Mouse (Mus musculus) lung, embryonic 14.5 days (tissue): ENCODE measurements around the gene Cmpk1. TPM values are rescaled to one million over a fixed set of nuclear protein-coding genes. Genes with fewer than 3 reads are reported as not detected.

Experiments
- ATAC-seq: fragments of 200-750 bp; cut with Nextera tagmentation; 2 replicates; pipeline ENCODE4 v1.8.0; 2017; ENCODE audit warnings: mild to moderate bottlenecking, moderate TSS enrichment, moderate library complexity; ENCODE audit not compliant: insufficient read depth
- DNase-seq: peaks from one replicate; pipeline ENCODE4 v3.0.0-alpha.2; 2015
- H3K27ac ChIP-seq: fragments of 300-500 bp; sonication (generic); 2 replicates; pipeline ENCODE4 v1.5.1; 2014; ENCODE audit warnings: low read depth, mild to moderate bottlenecking, moderate library complexity
- H3K27me3 ChIP-seq: fragments of 300-500 bp; sonication (generic); 2 replicates; pipeline ENCODE4 v1.6.1; 2014; ENCODE audit warnings: low read length, control low read depth; ENCODE audit not compliant: insufficient read depth
- H3K36me3 ChIP-seq: fragments of 300-500 bp; sonication (generic); 2 replicates; pipeline ENCODE4 v1.6.1; 2014; ENCODE audit warnings: control low read depth; ENCODE audit not compliant: insufficient read depth
- H3K4me1 ChIP-seq: fragments of 300-500 bp; sonication (generic); 2 replicates; pipeline ENCODE4 v1.6.1; 2014; ENCODE audit warnings: antibody characterized with exemption, control low read depth; ENCODE audit not compliant: insufficient read depth
- H3K4me2 ChIP-seq: fragments of 300-500 bp; sonication (generic); 2 replicates; pipeline ENCODE4 v1.6.1; 2014; ENCODE audit warnings: mild to moderate bottlenecking
- H3K4me3 ChIP-seq: fragments of 300-500 bp; sonication (generic); 2 replicates; pipeline ENCODE4 v1.5.1; 2014; ENCODE audit warnings: low read depth, low read length
- H3K9ac ChIP-seq: fragments of 300-500 bp; sonication (generic); 2 replicates; pipeline ENCODE4 v1.6.1; 2014
- H3K9me3 ChIP-seq: fragments of 300-500 bp; sonication (generic); 2 replicates; pipeline ENCODE4 v1.6.1; 2016; ENCODE audit warnings: low read depth, low read length, control low read depth
- CTCF ChIP-seq: IDR thresholded peaks from 2 replicates; pipeline ENCODE4 v1.5.1; 2016; ENCODE audit warnings: antibody characterized with exemption, low read depth
- WGBS: fragments of 180-500 bp; shearing (Covaris S2); extraction: QIAGEN DNeasy Blood & Tissue Kit; methylation state at CpG from one replicate; pipeline ENCODE4 v1.1.7; 2014; 5-methylcytosine and 5-hydroxymethylcytosine counted together
- polyA plus RNA-seq: library from polyadenylated mRNA; unstranded; fragments of >200 nt; fragmentation: Nextera tagmentation; extraction: Ambion mirVana; gene quantifications from 2 replicates; pipeline ENCODE4 v1.2.1, GENCODE M21; 2014

Gene Cmpk1
- polyA plus RNA-seq, result 99.8 and 112 TPM in 2 replicates

GRCm38 (mm10) chr4:114986591-114987432 is at the start of gene Cmpk1:
Cmpk1 (minus strand) TSS chr4:114987241.
- H3K4me1 ChIP-seq, result no peaks in the 10 kb centered on the region
- TF ChIP-seq CTCF, result no peak
- no peaks in the 10 kb centered on the region for H3K27me3 ChIP-seq
- peak within 1 kb of the TSS; percentile 82 for H3K4me3 ChIP-seq
- H3K36me3 ChIP-seq, result no peaks in the 10 kb centered on the region
- H3K9me3 ChIP-seq, result no peaks in the 10 kb centered on the region
- WGBS, result 0% methylated on average over 91 of the region's 93 CpGs
- peak; percentile 97 for ATAC-seq
- peak within 1 kb of the TSS; percentile 100 for H3K27ac ChIP-seq
- H3K9ac ChIP-seq, result peak within 1 kb of the TSS; percentile 90
- peak; percentile 92 for DNase-seq
- H3K4me2 ChIP-seq, result peak within 1 kb of the TSS; percentile 88

GRCm38 (mm10) chr4:115035043-115035442 is 48.0 kb upstream of the Cmpk1 start:
- no peak for ATAC-seq
- Histone ChIP-seq H3K9ac (no peak overlapping the region), H3K4me2 (no peak overlapping the region), H3K4me3 (no peak overlapping the region), H3K9me3 (no peaks in the 10 kb centered on the region), H3K27ac (no peak overlapping the region), H3K4me1 (no peaks in the 10 kb centered on the region), H3K27me3 (no peaks in the 10 kb centered on the region), H3K36me3 (peaks cover 58% of the 10 kb centered on the region)
- no peak for TF ChIP-seq CTCF
- 75% methylated on average over 6 of the region's 6 CpGs for WGBS
- DNase-seq, result no peak

- Histone ChIP-seq H3K27me3 (no peaks in the 10 kb centered on the region), H3K4me2 (no peak overlapping the region), H3K36me3 (peaks cover 83% of the 10 kb centered on the region), H3K4me1 (no peaks in the 10 kb centered on the region), H3K9ac (no peak overlapping the region), H3K9me3 (no peaks in the 10 kb centered on the region), H3K4me3 (no peak overlapping the region), H3K27ac (no peak overlapping the region)
- ATAC-seq (no peak), DNase-seq (no peak)
- no peak for TF ChIP-seq CTCF
- WGBS, result 88% methylated on average over 3 of the region's 3 CpGs
These were observed 33.0 kb upstream of the Cmpk1 start for GRCm38 (mm10) chr4:115019997-115020396.

DNA sequence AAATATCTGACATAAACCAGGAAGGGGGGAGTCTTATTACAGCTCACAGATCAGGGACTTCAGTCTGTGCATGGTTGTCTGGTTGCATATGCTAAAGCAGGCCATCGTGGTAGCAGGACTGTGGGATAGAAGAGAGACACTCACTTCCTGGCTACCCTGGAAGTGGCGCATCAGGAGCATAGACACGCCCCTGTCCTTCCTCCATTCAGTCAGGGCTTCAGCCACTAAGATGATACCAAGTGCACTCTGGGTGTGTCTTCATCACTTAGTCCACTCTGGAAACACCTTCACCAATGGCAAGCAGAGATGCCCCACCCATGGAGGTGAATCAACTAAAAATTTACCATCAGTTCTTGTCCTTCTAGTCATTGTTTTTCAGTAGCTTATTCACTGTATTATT is 27.2 kb upstream of the Cmpk1 start:
- Histone ChIP-seq H3K4me2 (no peak overlapping the region), H3K4me3 (no peak overlapping the region), H3K9ac (no peak overlapping the region), H3K27ac (no peak overlapping the region), H3K27me3 (no peaks in the 10 kb centered on the region), H3K9me3 (no peaks in the 10 kb centered on the region), H3K4me1 (no peaks in the 10 kb centered on the region), H3K36me3 (peaks cover 82% of the 10 kb centered on the region)
- 92% methylated on average over 3 of the region's 3 CpGs for WGBS
- no peak for TF ChIP-seq CTCF
- DNase-seq (no peak), ATAC-seq (no peak)

DNA sequence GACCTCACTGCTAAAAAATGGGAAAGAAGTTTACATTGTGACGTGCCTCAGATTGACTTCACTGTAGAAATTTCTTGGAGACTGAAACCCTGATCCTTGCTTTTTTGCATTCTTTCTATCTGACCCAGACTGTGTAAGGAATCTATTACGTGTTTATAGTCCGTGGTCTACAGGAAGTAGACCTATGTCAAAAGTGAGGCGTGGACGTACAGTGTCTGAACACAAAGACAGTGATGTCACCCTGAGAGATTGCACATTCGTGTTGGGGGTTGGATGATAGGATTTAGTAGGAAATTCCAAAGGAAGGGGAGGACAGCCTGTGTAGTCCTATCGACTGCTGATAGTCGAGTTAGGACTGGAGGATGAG is 13.4 kb upstream of the Cmpk1 start:
- peak overlapping the region; percentile 79 for H3K4me2 ChIP-seq
- TF ChIP-seq CTCF, result no peak
- DNase-seq, result peak; percentile 65
- H3K9ac ChIP-seq, result peak overlapping the region; percentile 74
- no peaks in the 10 kb centered on the region for H3K4me1 ChIP-seq
- ATAC-seq, result peak; percentile 47
- under 1% methylated on average over 8 of the region's 8 CpGs for WGBS
- H3K4me3 ChIP-seq, result peak overlapping the region; percentile 68
- no peaks in the 10 kb centered on the region for H3K9me3 ChIP-seq
- H3K27ac ChIP-seq, result peak overlapping the region; percentile 85
- H3K27me3 ChIP-seq, result no peaks in the 10 kb centered on the region
- peaks cover 21% of the 10 kb centered on the region for H3K36me3 ChIP-seq

DNA sequence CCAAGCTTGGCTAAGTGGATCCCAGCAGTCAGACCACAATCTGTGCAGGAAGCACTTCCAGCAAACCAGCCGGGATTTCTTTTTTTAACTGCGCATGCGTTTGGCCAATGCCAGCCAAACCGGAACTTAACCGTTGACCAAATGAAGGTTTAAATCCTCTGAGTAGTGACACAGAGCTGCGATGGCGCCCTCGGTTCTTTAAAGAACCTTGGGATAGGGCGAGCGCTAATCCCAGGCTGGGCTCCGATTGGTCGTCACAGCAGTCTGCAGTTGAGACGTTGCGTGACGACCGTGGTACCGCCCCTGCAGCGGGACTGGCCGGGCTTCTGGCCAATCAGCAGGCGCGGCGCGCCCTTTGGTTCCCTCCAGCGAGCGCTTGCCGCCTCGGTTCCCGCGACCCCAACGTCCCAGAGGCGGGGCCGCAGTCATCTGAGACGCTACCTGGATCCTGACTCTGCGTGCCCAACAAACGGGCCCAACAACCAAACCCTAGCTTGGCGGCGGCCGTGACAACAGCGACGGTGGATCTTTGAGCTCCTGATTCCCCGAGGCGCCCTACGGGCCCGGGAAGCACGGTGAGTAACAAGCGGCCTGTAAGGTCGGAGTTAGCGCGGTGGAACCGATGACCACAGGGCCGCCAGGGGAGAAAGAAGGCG is 12.9 kb upstream of the Cmpk1 start, which contains the start of gene Stil:
TSS of gene Stil (plus strand) at position 387 of the 656 bp plus-strand sequence.
- under 1% methylated on average over 52 of the region's 52 CpGs for WGBS
- H3K9ac ChIP-seq, result peak within 1 kb of the TSS; percentile 74
- no peaks in the 10 kb centered on the region for H3K27me3 ChIP-seq
- no peak for TF ChIP-seq CTCF
- peak within 1 kb of the TSS; percentile 79 for H3K4me2 ChIP-seq
- H3K27ac ChIP-seq, result peak within 1 kb of the TSS; percentile 96
- ATAC-seq (peak; percentile 100), DNase-seq (peak; percentile 99)
- H3K4me3 ChIP-seq, result peak within 1 kb of the TSS; percentile 68
- no peaks in the 10 kb centered on the region for H3K9me3 ChIP-seq
- peaks cover 16% of the 10 kb centered on the region for H3K36me3 ChIP-seq
- no peaks in the 10 kb centered on the region for H3K4me1 ChIP-seq

- peak overlapping the region; percentile 79 for H3K4me2 ChIP-seq
- WGBS, result 6% methylated on average over 9 of the region's 9 CpGs
- ATAC-seq, result no peak; the same call in 1 of the 2 replicates
- H3K27ac ChIP-seq, result peak overlapping the region; percentile 96
- no peaks in the 10 kb centered on the region for H3K4me1 ChIP-seq
- no peaks in the 10 kb centered on the region for H3K27me3 ChIP-seq
- H3K36me3 ChIP-seq, result peaks cover 14% of the 10 kb centered on the region
- no peaks in the 10 kb centered on the region for H3K9me3 ChIP-seq
- H3K4me3 ChIP-seq, result peak overlapping the region; percentile 68
- TF ChIP-seq CTCF, result no peak
- peak overlapping the region; percentile 64 for H3K9ac ChIP-seq
- no peak for DNase-seq
These were observed 12.4 kb upstream of the Cmpk1 start for GRCm38 (mm10) chr4:114999445-114999772.
